In the genomic region with DNA sequence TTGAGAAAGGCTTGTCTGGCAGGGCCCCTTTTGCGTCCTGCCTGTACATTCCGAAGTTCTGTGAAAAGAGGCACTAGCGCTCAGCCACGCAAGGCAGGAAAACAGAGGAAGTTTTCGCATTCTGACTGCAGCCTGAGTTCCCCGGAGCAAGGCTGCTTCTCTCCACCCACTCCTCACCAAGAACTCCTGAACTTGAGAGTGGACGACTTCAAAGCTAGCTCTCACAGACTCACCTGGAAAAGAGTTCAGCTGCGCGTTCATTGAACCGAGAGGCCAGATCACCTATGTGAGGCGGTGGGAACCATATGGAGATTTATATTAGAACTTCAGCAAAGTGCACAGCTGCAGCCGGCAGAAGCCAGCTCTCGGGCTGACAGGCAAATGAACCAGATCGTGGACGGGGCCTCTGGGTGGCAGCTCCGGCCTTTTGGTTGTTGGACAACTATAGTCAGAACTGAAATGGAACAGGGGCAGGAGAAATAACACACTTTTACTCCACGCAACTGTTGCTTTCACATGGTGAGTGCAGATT, we compare ENCODE assay signal across 8 mouse cellular contexts.
DNase-seq lines count a peak whose midpoint lies in the region; ATAC-seq and TF ChIP-seq lines count a peak whose summit lies in the region.

No protein-coding gene starts in this region.

- TF ChIP-seq POLR2A in embryonic fibroblast, embryonic 13.5 days (IDR thresholded peaks at IDR 0.05; ENCODE audit: low read depth, low read length): peak; percentile 60; the same call in 1 of the 2 replicates
- TF ChIP-seq POLR2A in liver, adult 2 months (IDR thresholded peaks at IDR 0.05; ENCODE audit: extremely low read depth, insufficient read depth, low read length): no peak

- H3K4me2 ChIP-seq in heart, embryonic 13.5 days: peak overlapping the region; percentile 78
- peak overlapping the region; percentile 59 for H3K4me2 ChIP-seq in kidney, embryonic 15.5 days
- peak overlapping the region; percentile 48 for H3K4me2 ChIP-seq in midbrain, embryonic 15.5 days

- DNase-seq in cerebellum, adult 18-20 months: peak; percentile 10 to 22
- no peak for DNase-seq in cerebellum, adult 11 months
- peak; percentile 63 for DNase-seq in liver, adult 2 months (ENCODE audit: extremely low read depth, low read depth, low spot score)
- peak; percentile 3 for DNase-seq in splenic B cell, adult 2 months (ENCODE audit: low read depth, low spot score)

- peak overlapping the region; percentile 91 for H3K9ac ChIP-seq in heart, embryonic 13.5 days
- peak overlapping the region; percentile 50 for H3K9ac ChIP-seq in kidney, embryonic 15.5 days
- H3K9ac ChIP-seq in liver, adult 2 months (ENCODE audit: low read depth, low read length): peak overlapping the region; percentile 86
- H3K9ac ChIP-seq in midbrain, embryonic 15.5 days: peak overlapping the region; percentile 32

- no peaks in the 10 kb centered on the region for H3K9me3 ChIP-seq in heart, embryonic 13.5 days
- H3K9me3 ChIP-seq in kidney, embryonic 15.5 days (replicated peaks): no peaks in the 10 kb centered on the region
- no peaks in the 10 kb centered on the region for H3K9me3 ChIP-seq in midbrain, embryonic 15.5 days

- no peak for TF ChIP-seq CTCF in embryonic fibroblast, embryonic 13.5 days (IDR thresholded peaks at IDR 0.05; ENCODE audit: borderline replicate concordance, insufficient read depth, low read length)
- TF ChIP-seq CTCF in liver, adult 2 months (IDR thresholded peaks at IDR 0.05; ENCODE audit: low read depth, low read length): peak; percentile 46

- peak overlapping the region; percentile 71 for H3K27ac ChIP-seq in embryonic fibroblast, embryonic 13.5 days (ENCODE audit: insufficient read depth, low read length)
- peak overlapping the region; percentile 99 for H3K27ac ChIP-seq in heart, embryonic 13.5 days (replicated peaks)
- peak overlapping the region; percentile 95 for H3K27ac ChIP-seq in kidney, embryonic 15.5 days
- peak overlapping the region; percentile 97 for H3K27ac ChIP-seq in liver, adult 2 months (replicated peaks; ENCODE audit: insufficient read depth, low read depth, low read length)
- peak overlapping the region; percentile 82 for H3K27ac ChIP-seq in midbrain, embryonic 15.5 days

- WGBS in heart, embryonic 13.5 days: 11% methylated on average over 17 of the region's 17 CpGs
- WGBS in kidney, embryonic 15.5 days: 1% methylated on average over 17 of the region's 17 CpGs
- 1% methylated on average over 17 of the region's 17 CpGs for WGBS in liver, adult 2 months
- WGBS in midbrain, embryonic 15.5 days: 4% methylated on average over 17 of the region's 17 CpGs

- no peaks in the 10 kb centered on the region for H3K27me3 ChIP-seq in heart, embryonic 13.5 days (replicated peaks)
- H3K27me3 ChIP-seq in kidney, embryonic 15.5 days: no peaks in the 10 kb centered on the region
- no peaks in the 10 kb centered on the region for H3K27me3 ChIP-seq in liver, adult 2 months (ENCODE audit: control insufficient read depth, insufficient read depth, low read length)
- no peaks in the 10 kb centered on the region for H3K27me3 ChIP-seq in midbrain, embryonic 15.5 days (replicated peaks)
- H3K27me3 ChIP-seq in splenic B cell, adult 2 months (ENCODE audit: control insufficient read depth, insufficient read depth, low read length, poor library complexity, severe bottlenecking): no peaks in the 10 kb centered on the region

- H3K4me3 ChIP-seq in embryonic fibroblast, embryonic 13.5 days (ENCODE audit: insufficient read depth, low read length): peak overlapping the region; percentile 47
- peak overlapping the region; percentile 68 for H3K4me3 ChIP-seq in heart, embryonic 13.5 days
- H3K4me3 ChIP-seq in kidney, embryonic 15.5 days (replicated peaks): peak overlapping the region; percentile 55
- peak overlapping the region; percentile 57 for H3K4me3 ChIP-seq in liver, adult 2 months (ENCODE audit: insufficient read depth, low read depth, low read length)
- peak overlapping the region; percentile 40 for H3K4me3 ChIP-seq in midbrain, embryonic 15.5 days

- H3K79me2 ChIP-seq in liver, adult 2 months (ENCODE audit: control insufficient read depth, insufficient read depth, low read length): no peaks in the 10 kb centered on the region

- H3K4me1 ChIP-seq in embryonic fibroblast, embryonic 13.5 days (ENCODE audit: control insufficient read depth, insufficient read depth, low read length): no peaks in the 10 kb centered on the region
- H3K4me1 ChIP-seq in heart, embryonic 13.5 days: peaks cover 20% of the 10 kb centered on the region
- H3K4me1 ChIP-seq in kidney, embryonic 15.5 days: 0 out of 2 replicates have a peak, but pooled peaks cover 6% of the 10 kb centered on the region
- no peaks in the 10 kb centered on the region; the same call in 1 of the 2 replicates for H3K4me1 ChIP-seq in liver, adult 2 months (ENCODE audit: control insufficient read depth, insufficient read depth, low read length)
- H3K4me1 ChIP-seq in midbrain, embryonic 15.5 days: peaks cover 27% of the 10 kb centered on the region

- peak; percentile 25; the same call in 1 of the 2 replicates for ATAC-seq in heart, embryonic 13.5 days (ENCODE audit: extremely low read depth, insufficient number of reproducible peaks, low FRiP score, low TSS enrichment)
- peak; percentile 86 for ATAC-seq in kidney, embryonic 15.5 days (replicated peaks; ENCODE audit: low FRiP score)
- peak; percentile 47 for ATAC-seq in midbrain, embryonic 15.5 days (replicated peaks)

- H3K36me3 ChIP-seq in heart, embryonic 13.5 days: peaks cover 17% of the 10 kb centered on the region
- 0 out of 2 replicates have a peak, but pooled peaks cover 5% of the 10 kb centered on the region for H3K36me3 ChIP-seq in kidney, embryonic 15.5 days
- no peaks in the 10 kb centered on the region for H3K36me3 ChIP-seq in liver, adult 2 months (ENCODE audit: control insufficient read depth, insufficient read depth, low read length)
- no peaks in the 10 kb centered on the region for H3K36me3 ChIP-seq in midbrain, embryonic 15.5 days (replicated peaks)
- no peaks in the 10 kb centered on the region for H3K36me3 ChIP-seq in splenic B cell, adult 2 months (ENCODE audit: control insufficient read depth, insufficient read depth, low read length, poor library complexity, severe bottlenecking)

Comparison
In these comparisons a context has a peak if more than half of its experiments do, and no peak if none do; other contexts are left out.
1. ATAC-seq: peak in every context shown above with its lines; median percentile 86 in kidney, embryonic 15.5 days; 47 in midbrain, embryonic 15.5 days; 25 in heart, embryonic 13.5 days.
2. H3K9ac ChIP-seq: peak in every context shown above with its lines; median percentile 91 in heart, embryonic 13.5 days; 86 in liver, adult 2 months; 50 in kidney, embryonic 15.5 days; 32 in midbrain, embryonic 15.5 days.